Mouse (Mus musculus) E14TG2a.4 (cell line): Measurements from ENCODE around the gene Gm20518.

ENCODE experiments used
- H3K27me3 ChIP-seq: 2 replicates; pipeline ENCODE4 v1.6.1; 2014; ENCODE audit warnings: low read length, control low read depth; ENCODE audit not compliant: insufficient read depth
- H3K36me3 ChIP-seq: 2 replicates; pipeline ENCODE4 v1.6.1; 2014; ENCODE audit warnings: low read length, control low read depth; ENCODE audit not compliant: insufficient read depth
- H3K4me1 ChIP-seq: replicated peaks from 2 replicates; pipeline ENCODE4 v1.6.1; 2014; ENCODE audit warnings: low read depth, low read length, control low read depth
- H3K4me3 ChIP-seq: replicated peaks from 2 replicates; pipeline ENCODE4 v1.5.1; 2014; ENCODE audit warnings: mild to moderate bottlenecking, low read length
- H3K9me3 ChIP-seq: 2 replicates; pipeline ENCODE4 v1.6.1; 2014; ENCODE audit warnings: low read length, control low read depth
- CTCF ChIP-seq: conservative IDR thresholded peaks from 2 replicates; pipeline ENCODE4 v1.5.1; 2014; ENCODE audit warnings: low read length
- NANOG ChIP-seq: IDR thresholded peaks from 2 replicates; pipeline ENCODE4 v1.6.1; 2014; ENCODE audit warnings: borderline replicate concordance, low read length, mixed read lengths
- POU5F1 ChIP-seq: IDR thresholded peaks from 2 replicates; pipeline ENCODE4 v1.6.1; 2014; ENCODE audit warnings: low read length, borderline replicate concordance

The Gm20518 gene

GRCm38 (mm10) chr16:17891567-17891959, at the start of gene Gm20518:
TSS of gene Gm20518 (minus strand) at chr16:17891671.
- H3K4me1 ChIP-seq, result peaks cover 25% of the 10 kb centered on the region
- H3K36me3 ChIP-seq, result peaks cover 14% of the 10 kb centered on the region
- no peak for TF ChIP-seq CTCF
- no peak for TF ChIP-seq POU5F1
- TF ChIP-seq NANOG, result no peak
- H3K9me3 ChIP-seq, result no peaks in the 10 kb centered on the region
- peak within 1 kb of the TSS; percentile 93 for H3K4me3 ChIP-seq
- H3K27me3 ChIP-seq, result peaks cover 14% of the 10 kb centered on the region; the same call in 1 of the 2 replicates

DNA sequence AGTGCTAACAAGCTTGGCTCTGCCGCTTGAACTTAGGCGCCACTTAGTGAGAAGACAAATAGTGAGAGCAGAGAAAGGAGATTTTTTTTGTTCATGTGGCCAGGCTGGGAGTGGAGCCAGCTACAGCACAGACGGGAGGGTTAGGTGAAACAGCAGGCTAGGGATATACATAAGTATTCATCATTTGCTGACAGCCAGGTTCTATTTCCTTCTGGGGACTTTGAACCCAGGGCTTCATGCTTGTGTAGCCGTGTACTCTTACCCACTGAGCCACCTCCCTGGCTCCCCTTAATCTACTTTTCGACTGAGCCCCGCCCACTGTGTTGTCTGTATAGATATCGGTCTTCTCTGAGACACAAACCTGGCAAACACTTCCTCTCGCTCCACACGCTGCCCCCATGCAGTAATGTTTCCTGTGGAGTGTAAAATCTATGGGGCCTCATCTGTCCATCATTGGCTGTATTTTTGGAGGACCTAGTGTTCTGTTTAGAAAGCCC, 47.8 kb upstream of the Gm20518 start:
- H3K27me3 ChIP-seq, result peaks cover 24% of the 10 kb centered on the region
- no peaks in the 10 kb centered on the region for H3K36me3 ChIP-seq
- H3K4me3 ChIP-seq, result no peak overlapping the region
- TF ChIP-seq POU5F1 (no peak), NANOG (no peak), CTCF (no peak)
- peaks cover 36% of the 10 kb centered on the region for H3K4me1 ChIP-seq
- no peaks in the 10 kb centered on the region for H3K9me3 ChIP-seq

- peaks cover 36% of the 10 kb centered on the region for H3K4me1 ChIP-seq
- no peak overlapping the region for H3K4me3 ChIP-seq
- H3K27me3 ChIP-seq, result peaks cover 24% of the 10 kb centered on the region
- no peaks in the 10 kb centered on the region for H3K9me3 ChIP-seq
- TF ChIP-seq NANOG (no peak), CTCF (peak; percentile 49)
- no peaks in the 10 kb centered on the region for H3K36me3 ChIP-seq
These were observed 47.4 kb upstream of the Gm20518 start for GRCm38 (mm10) chr16:17938821-17939220.

- no peaks in the 10 kb centered on the region for H3K36me3 ChIP-seq
These were observed 46.7 kb upstream of the Gm20518 start for GRCm38 (mm10) chr16:17938187-17938586.

DNA sequence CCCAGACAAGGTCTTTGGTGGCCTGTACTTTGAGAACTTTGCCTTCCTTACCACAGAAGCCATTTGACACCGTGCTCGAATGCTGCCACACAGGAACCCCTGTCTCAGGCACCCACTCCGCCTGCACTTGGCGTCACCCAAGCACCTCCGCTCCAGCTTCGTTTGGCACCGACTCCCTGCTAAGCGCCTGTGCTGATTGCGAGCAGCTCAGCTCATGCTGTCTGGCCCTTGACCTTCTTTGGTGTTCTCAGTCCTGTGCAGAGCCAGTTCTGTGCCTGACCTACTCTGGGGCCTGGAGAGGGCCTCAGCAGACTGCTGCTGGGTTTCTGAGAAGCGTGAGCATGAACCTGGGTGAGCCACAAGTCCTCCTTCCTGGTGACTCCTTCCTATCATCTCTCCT, 45.3 kb upstream of the Gm20518 start:
- Histone ChIP-seq H3K4me1 (peaks cover 44% of the 10 kb centered on the region), H3K9me3 (no peaks in the 10 kb centered on the region), H3K4me3 (peak overlapping the region; percentile 10; the same call in 1 of the 2 replicates), H3K36me3 (no peaks in the 10 kb centered on the region), H3K27me3 (peaks cover 24% of the 10 kb centered on the region)
- TF ChIP-seq POU5F1, result no peak
- no peak for TF ChIP-seq CTCF
- TF ChIP-seq NANOG, result no peak

More at GRCm38 (mm10) chr16:17938187-17938586, 46.7 kb upstream of the Gm20518 start:
- Histone ChIP-seq H3K4me1 (peaks cover 40% of the 10 kb centered on the region), H3K9me3 (no peaks in the 10 kb centered on the region), H3K27me3 (peaks cover 24% of the 10 kb centered on the region), H3K4me3 (no peak overlapping the region)
- TF ChIP-seq NANOG, result no peak
- TF ChIP-seq CTCF, result no peak
- TF ChIP-seq POU5F1, result no peak

DNA sequence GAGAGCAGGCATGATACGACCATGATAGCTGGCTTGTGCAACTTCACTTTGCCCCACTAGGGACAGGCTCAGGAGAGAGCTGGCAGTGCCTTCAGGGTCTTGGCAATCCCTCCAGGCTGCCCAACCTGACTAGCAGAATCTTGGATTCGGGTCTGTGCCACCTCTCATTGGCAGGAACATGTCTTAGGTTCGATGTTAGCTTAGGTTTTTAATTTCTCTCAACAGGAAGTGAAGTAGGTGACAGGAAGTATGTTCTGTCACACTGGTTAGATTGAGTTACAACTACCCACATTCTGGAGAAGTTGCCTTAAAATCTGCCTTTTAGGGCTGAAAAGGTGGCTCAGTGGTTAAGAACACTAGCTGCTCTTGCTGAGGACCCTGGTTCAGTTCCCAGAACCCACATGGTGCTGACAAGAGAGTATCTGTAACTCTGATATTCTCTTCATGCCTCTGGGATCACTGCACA, 43.0 kb upstream of the Gm20518 start:
- Histone ChIP-seq H3K4me1 (peaks cover 65% of the 10 kb centered on the region), H3K4me3 (no peak overlapping the region), H3K9me3 (no peaks in the 10 kb centered on the region), H3K36me3 (peaks cover 12% of the 10 kb centered on the region), H3K27me3 (peaks cover 24% of the 10 kb centered on the region)
- TF ChIP-seq CTCF, result no peak
- no peak for TF ChIP-seq NANOG
- TF ChIP-seq POU5F1, result no peak

GRCm38 (mm10) chr16:17933594-17934444, 42.3 kb upstream of the Gm20518 start:
- TF ChIP-seq NANOG (no peak), CTCF (no peak), POU5F1 (no peak)
- Histone ChIP-seq H3K27me3 (peaks cover 24% of the 10 kb centered on the region), H3K9me3 (no peaks in the 10 kb centered on the region), H3K4me3 (no peak overlapping the region), H3K36me3 (peaks cover 12% of the 10 kb centered on the region), H3K4me1 (peaks cover 62% of the 10 kb centered on the region)

DNA sequence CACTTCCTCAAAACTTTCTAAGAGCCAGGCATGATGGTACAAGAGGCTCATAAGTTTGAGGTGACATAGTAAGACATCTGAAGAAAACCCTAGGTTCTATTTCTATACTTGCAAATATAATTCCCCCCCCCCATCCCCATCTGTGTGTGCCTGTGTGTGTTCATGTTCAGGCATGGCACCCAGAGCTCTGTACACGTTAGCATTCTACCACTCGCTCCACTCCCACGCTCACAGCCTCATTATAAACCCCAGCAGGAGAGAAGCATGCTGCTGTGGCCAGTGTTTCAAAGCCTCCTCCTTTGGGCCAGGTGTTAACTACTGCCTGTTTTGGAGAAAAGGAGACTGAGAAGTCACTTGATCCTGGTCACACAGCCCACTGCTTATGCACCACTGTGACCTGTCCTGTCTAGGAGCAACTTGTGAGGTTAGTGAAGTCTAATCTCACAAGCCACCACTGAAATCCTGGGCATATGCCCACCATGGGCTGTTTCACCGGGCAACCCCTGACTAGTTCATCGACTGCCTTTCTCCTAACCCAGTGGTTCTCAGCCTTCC, 40.5 kb upstream of the Gm20518 start:
- no peaks in the 10 kb centered on the region for H3K9me3 ChIP-seq
- peaks cover 9% of the 10 kb centered on the region for H3K27me3 ChIP-seq
- H3K4me3 ChIP-seq, result no peak overlapping the region
- H3K4me1 ChIP-seq, result peaks cover 47% of the 10 kb centered on the region
- TF ChIP-seq POU5F1 (no peak), CTCF (no peak), NANOG (no peak)
- H3K36me3 ChIP-seq, result peaks cover 15% of the 10 kb centered on the region

GRCm38 (mm10) chr16:17929631-17930030, 38.2 kb upstream of the Gm20518 start:
- Histone ChIP-seq H3K27me3 (no peaks in the 10 kb centered on the region), H3K4me1 (peaks cover 59% of the 10 kb centered on the region), H3K9me3 (no peaks in the 10 kb centered on the region), H3K4me3 (peak overlapping the region; percentile 95), H3K36me3 (peaks cover 39% of the 10 kb centered on the region)
- TF ChIP-seq POU5F1 (no peak), NANOG (no peak), CTCF (no peak)
